Mouse (Mus musculus) hindbrain, embryonic 11.5 days (tissue): ENCODE measurements around the gene Atp5e. TPM values are rescaled to one million over a fixed set of nuclear protein-coding genes. Genes with fewer than 3 reads are reported as not detected.

ENCODE experiments used
- ATAC-seq: fragments of 200-750 bp; cut with Nextera tagmentation; 2 replicates; pipeline ENCODE4 v1.8.0; 2017; ENCODE audit warnings: mild to moderate bottlenecking, moderate TSS enrichment, moderate library complexity; ENCODE audit not compliant: low FRiP score
- DNase-seq: peaks from one replicate; pipeline ENCODE4 v3.0.0-alpha.2; 2015; ENCODE audit warnings: low spot score
- H3K27ac ChIP-seq: fragments of 300-500 bp; sonication (generic); 2 replicates; pipeline ENCODE4 v1.5.1; 2014; ENCODE audit warnings: mild to moderate bottlenecking, low read depth, low read length
- H3K27me3 ChIP-seq: fragments of 300-500 bp; sonication (generic); 2 replicates; pipeline ENCODE4 v1.6.1; 2014; ENCODE audit warnings: mild to moderate bottlenecking, low read length, moderate library complexity, mixed read lengths; ENCODE audit not compliant: control insufficient read depth, insufficient read depth
- H3K36me3 ChIP-seq: fragments of 300-500 bp; sonication (generic); 2 replicates; pipeline ENCODE4 v1.6.1; 2014; ENCODE audit warnings: mild to moderate bottlenecking, low read length, moderate library complexity, mixed read lengths; ENCODE audit not compliant: control insufficient read depth, insufficient read depth
- H3K4me1 ChIP-seq: fragments of 300-500 bp; sonication (generic); replicated peaks from 2 replicates; pipeline ENCODE4 v1.6.1; 2014; ENCODE audit warnings: low read length, mixed read lengths; ENCODE audit not compliant: control insufficient read depth, insufficient read depth
- H3K4me2 ChIP-seq: fragments of 300-500 bp; sonication (generic); replicated peaks from 2 replicates; pipeline ENCODE4 v1.6.1; 2014; ENCODE audit warnings: mild to moderate bottlenecking, low read depth, low read length
- H3K4me3 ChIP-seq: fragments of 300-500 bp; sonication (generic); 2 replicates; pipeline ENCODE4 v1.5.1; 2014; ENCODE audit warnings: low read depth, low read length
- H3K9ac ChIP-seq: fragments of 300-500 bp; sonication (generic); 2 replicates; pipeline ENCODE4 v1.6.1; 2014; ENCODE audit warnings: low read depth, low read length
- H3K9me3 ChIP-seq: fragments of 300-500 bp; sonication (generic); 2 replicates; pipeline ENCODE4 v1.6.1; 2016; ENCODE audit warnings: low read length; ENCODE audit not compliant: control insufficient read depth
- WGBS: fragments of 180-500 bp; shearing (Covaris S2); extraction: QIAGEN DNeasy Blood & Tissue Kit; methylation state at CpG from one replicate; pipeline ENCODE4 v1.1.7; 2014; 5-methylcytosine and 5-hydroxymethylcytosine counted together
- polyA plus RNA-seq: library from polyadenylated mRNA; unstranded; fragments of >200 nt; fragmentation: Nextera tagmentation; extraction: Ambion mirVana; gene quantifications from 2 replicates; pipeline ENCODE4 v1.2.1, GENCODE M21; 2014

The Atp5e gene
- polyA plus RNA-seq, 1 experiment from 2014 or later, result 740 TPM

DNA sequence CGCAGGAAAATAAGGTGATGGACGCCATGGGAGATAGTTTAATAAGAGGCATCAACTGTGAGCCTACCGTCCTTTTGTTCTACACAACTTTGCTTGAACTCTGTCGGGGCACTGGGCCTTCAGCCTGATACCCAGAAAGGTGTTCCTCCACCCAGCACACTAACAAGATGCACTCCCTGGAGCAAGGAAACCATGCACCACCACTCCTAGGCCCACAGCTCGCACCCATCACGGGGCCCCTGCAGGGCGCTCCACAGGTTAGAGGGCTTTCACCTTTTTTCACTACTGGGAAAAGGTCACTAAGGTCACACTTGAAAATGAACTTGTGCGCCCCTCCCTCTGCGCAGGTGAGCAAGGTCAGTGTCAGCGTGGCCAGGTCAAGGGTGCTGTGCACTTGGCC is 535 bp downstream of the Atp5e start:
- Histone ChIP-seq H3K9me3 (no peaks in the 10 kb centered on the region), H3K27ac (0 out of 2 replicates have a peak overlapping the region, but pooled peaks have one; percentile 11), H3K4me2 (peak overlapping the region; percentile 77), H3K27me3 (no peaks in the 10 kb centered on the region), H3K4me3 (peak overlapping the region; percentile 75), H3K4me1 (peaks cover 4% of the 10 kb centered on the region; the same call in 1 of the 2 replicates), H3K9ac (peak overlapping the region; percentile 86), H3K36me3 (0 out of 2 replicates have a peak, but pooled peaks cover 3% of the 10 kb centered on the region)
- ATAC-seq (peak; percentile 55), DNase-seq (peak; percentile 10)
- WGBS, result 44% methylated on average over 10 of the region's 10 CpGs

GRCm38 (mm10) chr2:174459365-174459764 is 4.5 kb downstream of the Atp5e start:
- 0 out of 2 replicates have a peak, but pooled peaks cover 3% of the 10 kb centered on the region for H3K36me3 ChIP-seq
- WGBS, result 68% methylated on average over 2 of the region's 2 CpGs
- ATAC-seq, result no peak

GRCm38 (mm10) chr2:174453681-174454080 is 10.2 kb downstream of the Atp5e start:
- no peak for ATAC-seq
- Histone ChIP-seq H3K9ac (no peak overlapping the region), H3K27ac (no peak overlapping the region), H3K4me3 (no peak overlapping the region), H3K4me1 (no peaks in the 10 kb centered on the region), H3K9me3 (no peaks in the 10 kb centered on the region), H3K27me3 (no peaks in the 10 kb centered on the region), H3K36me3 (no peaks in the 10 kb centered on the region), H3K4me2 (no peak overlapping the region)
- WGBS, result 73% methylated on average over 7 of the region's 7 CpGs
- DNase-seq, result no peak

More at GRCm38 (mm10) chr2:174459365-174459764, 4.5 kb downstream of the Atp5e start:
- no peak for DNase-seq
- Histone ChIP-seq H3K4me1 (peaks cover 4% of the 10 kb centered on the region; the same call in 1 of the 2 replicates), H3K4me2 (no peak overlapping the region), H3K4me3 (no peak overlapping the region), H3K9ac (no peak overlapping the region), H3K27me3 (no peaks in the 10 kb centered on the region), H3K9me3 (no peaks in the 10 kb centered on the region), H3K27ac (no peak overlapping the region)

- DNase-seq (no peak), ATAC-seq (no peak)
- Histone ChIP-seq H3K4me3 (no peak within 1 kb of the TSS), H3K4me2 (no peak within 1 kb of the TSS), H3K36me3 (no peaks in the 10 kb centered on the region), H3K9me3 (no peaks in the 10 kb centered on the region), H3K27me3 (no peaks in the 10 kb centered on the region), H3K4me1 (no peaks in the 10 kb centered on the region), H3K27ac (no peak within 1 kb of the TSS), H3K9ac (no peak within 1 kb of the TSS)
- 83% methylated on average over 4 of the region's 4 CpGs for WGBS
Measured at GRCm38 (mm10) chr2:174450353-174450752, 13.6 kb downstream of the Atp5e start, which contains the start of gene Tubb1. Gene Tubb1 (plus strand): TSS chr2:174450695.

- H3K4me2 ChIP-seq, result no peak overlapping the region
- H3K4me3 ChIP-seq, result no peak overlapping the region
- no peaks in the 10 kb centered on the region for H3K27me3 ChIP-seq
- no peaks in the 10 kb centered on the region for H3K36me3 ChIP-seq
- no peaks in the 10 kb centered on the region for H3K9me3 ChIP-seq
- H3K27ac ChIP-seq, result no peak overlapping the region
- ATAC-seq (no peak), DNase-seq (no peak)
- no peak overlapping the region for H3K9ac ChIP-seq
- WGBS, result 84% methylated on average over 4 of the region's 4 CpGs
- no peaks in the 10 kb centered on the region for H3K4me1 ChIP-seq
Measured at GRCm38 (mm10) chr2:174448405-174448804, 15.5 kb downstream of the Atp5e start.

DNA sequence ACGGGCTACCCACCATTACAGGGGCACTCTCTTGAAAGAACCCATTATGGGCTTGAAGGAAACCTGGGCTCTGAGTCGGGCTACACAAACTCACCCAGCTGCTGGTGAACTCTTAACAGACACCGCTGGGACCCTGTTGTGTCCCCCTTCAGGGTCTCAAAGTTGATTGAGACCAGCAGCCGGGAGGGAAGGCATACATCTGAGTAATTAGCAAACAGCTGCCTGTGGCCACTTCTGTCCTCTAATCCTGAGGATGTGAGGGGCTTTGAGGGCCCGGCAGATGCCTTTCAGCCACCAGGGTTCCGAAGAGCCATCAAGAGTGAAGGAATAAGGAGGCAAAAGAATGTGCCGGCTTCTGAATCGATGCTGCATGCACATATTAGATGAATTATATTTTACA is 17.0 kb downstream of the Atp5e start:
- H3K4me3 ChIP-seq, result no peak overlapping the region
- no peaks in the 10 kb centered on the region for H3K9me3 ChIP-seq
- no peaks in the 10 kb centered on the region for H3K27me3 ChIP-seq
- no peak overlapping the region for H3K9ac ChIP-seq
- WGBS, result 69% methylated on average over 8 of the region's 8 CpGs
- no peak overlapping the region for H3K4me2 ChIP-seq
- H3K36me3 ChIP-seq, result no peaks in the 10 kb centered on the region
- H3K4me1 ChIP-seq, result no peaks in the 10 kb centered on the region
- H3K27ac ChIP-seq, result no peak overlapping the region
- no peak for DNase-seq
- ATAC-seq, result no peak

DNA sequence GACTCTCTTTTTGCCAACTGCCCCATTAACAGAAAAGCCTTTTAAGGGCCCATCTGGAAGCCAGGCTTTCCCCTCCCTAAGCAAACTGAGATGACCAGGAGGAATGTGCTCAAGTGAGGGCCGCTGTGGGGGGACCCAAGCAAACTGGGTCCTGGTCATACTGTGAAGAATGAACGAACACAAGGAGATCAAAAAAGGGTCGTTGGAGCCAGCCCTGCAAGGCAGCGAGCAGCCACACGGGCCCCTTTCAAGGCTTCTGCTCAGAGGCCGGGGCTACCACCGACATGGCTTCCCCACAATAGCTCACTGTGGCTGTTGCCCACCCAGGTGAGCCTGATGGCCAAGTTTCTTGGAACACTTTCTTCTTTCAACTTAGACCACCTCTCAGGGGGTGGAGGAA is 17.4 kb downstream of the Atp5e start:
- ATAC-seq, result no peak
- Histone ChIP-seq H3K4me1 (no peaks in the 10 kb centered on the region), H3K4me3 (no peak overlapping the region), H3K27ac (no peak overlapping the region), H3K9ac (no peak overlapping the region), H3K9me3 (no peaks in the 10 kb centered on the region), H3K36me3 (no peaks in the 10 kb centered on the region), H3K27me3 (no peaks in the 10 kb centered on the region), H3K4me2 (no peak overlapping the region)
- no peak for DNase-seq
- WGBS, result 41% methylated on average over 7 of the region's 7 CpGs

GRCm38 (mm10) chr2:174445018-174445417 is 18.9 kb downstream of the Atp5e start:
- ATAC-seq (no peak), DNase-seq (no peak)
- WGBS, result 86% methylated on average over 6 of the region's 6 CpGs

DNA sequence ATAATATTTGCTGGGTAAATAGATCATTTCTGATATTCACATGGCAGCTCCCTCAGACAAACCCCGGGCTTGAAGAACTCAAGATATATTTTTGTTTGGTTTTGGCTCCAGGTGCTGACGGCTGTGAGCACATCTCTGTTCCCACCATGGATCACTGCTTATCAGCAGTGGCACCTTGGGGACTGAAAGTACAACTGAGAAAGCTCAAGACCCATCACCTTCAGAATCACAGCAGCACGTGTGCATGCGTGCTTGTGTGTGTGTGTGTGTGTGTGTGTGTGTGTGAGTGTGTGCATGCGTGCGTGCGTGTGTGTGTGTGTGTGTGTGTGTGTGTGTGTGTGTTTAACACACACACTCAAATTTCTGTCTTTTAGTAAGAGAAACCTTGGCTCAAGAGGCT is 19.5 kb downstream of the Atp5e start:
- H3K9ac ChIP-seq, result no peak overlapping the region
- DNase-seq (no peak), ATAC-seq (no peak)
- no peaks in the 10 kb centered on the region for H3K36me3 ChIP-seq
- 93% methylated on average over 7 of the region's 7 CpGs for WGBS
- H3K4me3 ChIP-seq, result no peak overlapping the region
- no peak overlapping the region for H3K27ac ChIP-seq
- H3K4me1 ChIP-seq, result no peaks in the 10 kb centered on the region
- H3K4me2 ChIP-seq, result no peak overlapping the region
- no peaks in the 10 kb centered on the region for H3K9me3 ChIP-seq
- no peaks in the 10 kb centered on the region for H3K27me3 ChIP-seq

More at GRCm38 (mm10) chr2:174445018-174445417, 18.9 kb downstream of the Atp5e start:
- H3K9ac ChIP-seq, result no peak overlapping the region
- H3K4me1 ChIP-seq, result no peaks in the 10 kb centered on the region
- H3K9me3 ChIP-seq, result no peaks in the 10 kb centered on the region
- H3K27me3 ChIP-seq, result no peaks in the 10 kb centered on the region
- no peak overlapping the region for H3K4me3 ChIP-seq
- no peaks in the 10 kb centered on the region for H3K36me3 ChIP-seq
- H3K4me2 ChIP-seq, result no peak overlapping the region
- no peak overlapping the region for H3K27ac ChIP-seq
